Mouse (Mus musculus): Measurements from ENCODE around the gene Agtr2. TPM values are rescaled to one million over a fixed set of nuclear protein-coding genes. Genes with fewer than 3 reads are reported as not detected.

Gene Agtr2
- not detected for total RNA-seq (2023)

DNA sequence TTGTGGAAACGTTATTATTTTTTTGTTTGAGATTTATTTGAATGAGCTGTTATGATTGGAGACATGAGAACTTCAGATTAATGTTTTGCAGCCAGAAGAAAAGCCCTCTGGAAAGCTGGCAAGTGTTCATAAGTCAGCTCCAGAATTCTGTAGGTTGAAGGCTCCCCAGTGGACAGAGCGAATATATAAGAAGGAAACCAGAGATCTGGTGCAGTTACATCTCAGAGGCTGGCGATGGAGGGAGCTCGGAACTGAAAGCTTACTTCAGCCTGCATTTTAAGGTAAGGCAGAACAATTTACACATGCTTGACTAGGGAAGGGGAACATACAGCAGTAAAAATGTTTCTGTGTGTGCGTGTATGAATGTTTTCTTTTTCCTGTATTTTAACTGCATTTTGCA lies at the start of gene Agtr2:
Gene Agtr2 (plus strand): TSS at position 131 of the 400 bp plus-strand sequence.

Other genes starting within 250 kb of the Agtr2 start
- not detected for gene Slc6a14, start 230.4 kb downstream of the Agtr2 start, total RNA-seq (2023)